Mouse (Mus musculus) midbrain, postnatal 0 days (tissue): ENCODE measurements at regions not wholly inside any gene's neighbourhood (a gene's known extent, or its start where the extent isn't known, plus 50 kb on each side); places are given as distances from the start of the nearest gene placed in this dataset.

Experiments
- ATAC-seq: fragments of 200-750 bp; cut with Nextera tagmentation; 2 replicates; pipeline ENCODE4 v1.8.0; 2017; ENCODE audit warnings: moderate number of reproducible peaks, mild to moderate bottlenecking, moderate TSS enrichment, moderate library complexity; ENCODE audit not compliant: low FRiP score
- DNase-seq: peaks from one replicate; pipeline ENCODE4 v3.0.0-alpha.2; 2015; ENCODE audit warnings: low spot score
- H3K27ac ChIP-seq: fragments of 300-500 bp; sonication (generic); 2 replicates; pipeline ENCODE4 v1.5.1; 2014; ENCODE audit warnings: low read depth, mild to moderate bottlenecking, low read length, mixed read lengths
- H3K27me3 ChIP-seq: fragments of 300-500 bp; sonication (generic); 2 replicates; pipeline ENCODE4 v1.6.1; 2014; ENCODE audit warnings: low read length, control low read depth, mixed read lengths; ENCODE audit not compliant: insufficient read depth
- H3K36me3 ChIP-seq: fragments of 300-500 bp; sonication (generic); 2 replicates; pipeline ENCODE4 v1.6.1; 2014; ENCODE audit warnings: low read length, control low read depth, mixed read lengths; ENCODE audit not compliant: insufficient read depth
- H3K4me1 ChIP-seq: fragments of 300-500 bp; sonication (generic); 2 replicates; pipeline ENCODE4 v1.6.1; 2014; ENCODE audit warnings: mild to moderate bottlenecking, control low read depth, antibody characterized with exemption, low read length, mixed read lengths; ENCODE audit not compliant: insufficient read depth
- H3K4me2 ChIP-seq: fragments of 300-500 bp; sonication (generic); 2 replicates; pipeline ENCODE4 v1.6.1; 2014; ENCODE audit warnings: low read depth, mild to moderate bottlenecking, low read length, mixed read lengths; ENCODE audit not compliant: poor library complexity, severe bottlenecking
- H3K4me3 ChIP-seq: fragments of 300-500 bp; sonication (generic); 2 replicates; pipeline ENCODE4 v1.5.1; 2014; ENCODE audit warnings: low read depth, mild to moderate bottlenecking, low read length, moderate library complexity
- H3K9ac ChIP-seq: fragments of 300-500 bp; sonication (generic); replicated peaks from 2 replicates; pipeline ENCODE4 v1.6.1; 2014; ENCODE audit warnings: mild to moderate bottlenecking, low read length, moderate library complexity, mixed read lengths; ENCODE audit not compliant: poor library complexity, severe bottlenecking
- H3K9me3 ChIP-seq: fragments of 300-500 bp; sonication (generic); 2 replicates; pipeline ENCODE4 v1.6.1; 2016; ENCODE audit warnings: low read length, control low read depth
- CTCF ChIP-seq: IDR thresholded peaks from 2 replicates; pipeline ENCODE4 v1.5.1; 2016; ENCODE audit warnings: antibody characterized with exemption, mild to moderate bottlenecking
- WGBS: fragments of 180-500 bp; shearing (Covaris S2); extraction: QIAGEN DNeasy Blood & Tissue Kit; methylation state at CpG from one replicate; pipeline ENCODE4 v1.1.7; 2014; 5-methylcytosine and 5-hydroxymethylcytosine counted together

DNA sequence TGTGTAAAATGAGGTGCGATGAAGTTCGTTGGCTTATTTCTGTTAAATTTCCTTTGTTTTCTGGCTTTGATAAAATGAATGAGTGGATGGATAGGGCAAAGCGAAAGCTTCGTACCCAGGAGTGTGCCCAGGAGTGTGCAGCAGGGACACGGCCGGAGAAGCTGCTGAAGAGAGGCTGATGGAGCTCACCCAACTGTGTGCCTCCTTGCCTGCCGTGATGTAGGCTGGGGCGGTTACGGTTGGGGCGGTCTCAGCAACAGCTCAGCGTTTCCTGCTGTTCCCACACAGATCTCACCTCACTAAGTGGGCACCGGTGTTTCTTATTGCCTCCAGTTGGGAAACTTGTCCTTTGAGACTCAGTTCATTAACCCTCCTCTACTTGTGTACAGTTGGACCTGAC is 208.2 kb upstream of the Ttc29 start:
- 79% methylated on average over 12 of the region's 12 CpGs for WGBS
- no peaks in the 10 kb centered on the region for H3K27me3 ChIP-seq
- no peak for TF ChIP-seq CTCF
- H3K4me2 ChIP-seq, result no peak overlapping the region
- no peak for DNase-seq
- H3K4me1 ChIP-seq, result no peaks in the 10 kb centered on the region
- H3K36me3 ChIP-seq, result no peaks in the 10 kb centered on the region
- no peak for ATAC-seq
- no peaks in the 10 kb centered on the region; the same call in 1 of the 2 replicates for H3K9me3 ChIP-seq
- no peak overlapping the region for H3K9ac ChIP-seq
- H3K27ac ChIP-seq, result no peak overlapping the region
- no peak overlapping the region for H3K4me3 ChIP-seq

GRCm38 (mm10) chr8:78013101-78013500 is 200.0 kb upstream of the Ttc29 start:
- H3K9ac ChIP-seq, result no peak overlapping the region
- DNase-seq, result no peak
- ATAC-seq, result no peak
- no peaks in the 10 kb centered on the region for H3K36me3 ChIP-seq
- H3K27ac ChIP-seq, result no peak overlapping the region
- no peak for TF ChIP-seq CTCF
- no peaks in the 10 kb centered on the region for H3K9me3 ChIP-seq
- H3K4me2 ChIP-seq, result no peak overlapping the region
- H3K4me1 ChIP-seq, result no peaks in the 10 kb centered on the region
- no peak overlapping the region for H3K4me3 ChIP-seq
- H3K27me3 ChIP-seq, result no peaks in the 10 kb centered on the region

GRCm38 (mm10) chr8:78018430-78019180 is 194.5 kb upstream of the Ttc29 start:
- Histone ChIP-seq H3K27me3 (no peaks in the 10 kb centered on the region), H3K9me3 (no peaks in the 10 kb centered on the region), H3K4me1 (no peaks in the 10 kb centered on the region), H3K4me2 (no peak overlapping the region), H3K36me3 (no peaks in the 10 kb centered on the region), H3K27ac (no peak overlapping the region), H3K4me3 (no peak overlapping the region), H3K9ac (no peak overlapping the region)
- WGBS, result 27% methylated on average over 4 of the region's 4 CpGs
- no peak for TF ChIP-seq CTCF
- ATAC-seq (no peak), DNase-seq (no peak)

GRCm38 (mm10) chr8:78021473-78021872 is 191.6 kb upstream of the Ttc29 start:
- no peaks in the 10 kb centered on the region for H3K27me3 ChIP-seq
- H3K4me3 ChIP-seq, result no peak overlapping the region
- DNase-seq, result no peak
- H3K27ac ChIP-seq, result no peak overlapping the region
- H3K4me2 ChIP-seq, result no peak overlapping the region
- no peaks in the 10 kb centered on the region for H3K9me3 ChIP-seq
- no peaks in the 10 kb centered on the region for H3K4me1 ChIP-seq
- no peaks in the 10 kb centered on the region for H3K36me3 ChIP-seq
- H3K9ac ChIP-seq, result no peak overlapping the region
- WGBS, result 63% methylated on average over 2 of the region's 2 CpGs
- ATAC-seq, result no peak
- TF ChIP-seq CTCF, result no peak

DNA sequence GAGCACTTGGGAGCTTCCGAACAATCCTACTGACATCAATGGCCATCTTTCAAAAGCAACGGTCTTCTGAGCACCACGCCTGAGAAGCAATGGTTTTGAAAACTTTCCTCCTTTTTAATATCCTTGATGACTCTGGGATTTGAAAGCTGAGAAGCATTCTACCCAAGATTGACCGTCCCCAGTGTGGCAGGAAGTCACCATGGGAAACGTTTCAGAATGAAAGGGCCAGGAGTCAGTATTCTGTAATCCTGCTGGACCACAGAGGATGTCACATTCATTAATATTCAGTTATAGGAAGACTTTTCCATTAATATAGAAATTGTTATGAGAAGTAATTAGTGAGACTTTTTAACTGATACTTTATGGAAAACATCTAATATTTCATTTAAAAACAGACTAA is 190.1 kb upstream of the Ttc29 start:
- no peak for DNase-seq
- Histone ChIP-seq H3K36me3 (no peaks in the 10 kb centered on the region), H3K27me3 (no peaks in the 10 kb centered on the region), H3K9ac (no peak overlapping the region), H3K4me2 (no peak overlapping the region), H3K27ac (no peak overlapping the region), H3K9me3 (no peaks in the 10 kb centered on the region), H3K4me3 (no peak overlapping the region), H3K4me1 (no peaks in the 10 kb centered on the region)
- no peak for ATAC-seq
- TF ChIP-seq CTCF, result no peak
- WGBS, result 56% methylated on average over 5 of the region's 5 CpGs

DNA sequence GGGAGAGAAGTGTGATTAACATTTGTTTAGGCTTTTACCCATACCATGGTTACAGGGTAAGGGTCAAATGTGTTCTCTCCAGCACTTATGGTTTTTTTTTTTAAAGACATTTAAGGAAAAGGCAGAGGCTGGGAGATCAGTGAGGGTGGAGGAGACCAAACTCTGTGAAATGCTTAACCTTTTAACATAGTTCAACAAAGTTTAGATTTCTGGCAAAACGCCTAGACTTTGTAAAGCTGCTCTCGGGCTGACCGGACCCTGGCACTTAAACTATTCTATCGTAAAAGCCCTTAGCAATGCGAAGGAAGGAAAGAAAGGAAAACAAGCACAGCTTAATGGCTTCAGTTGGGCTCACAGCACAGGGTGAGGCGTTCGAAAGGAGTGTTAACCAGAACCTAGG is 189.6 kb upstream of the Ttc29 start:
- Histone ChIP-seq H3K27me3 (no peaks in the 10 kb centered on the region), H3K27ac (no peak overlapping the region), H3K4me1 (no peaks in the 10 kb centered on the region), H3K9ac (no peak overlapping the region), H3K36me3 (no peaks in the 10 kb centered on the region), H3K4me2 (no peak overlapping the region), H3K4me3 (no peak overlapping the region), H3K9me3 (no peaks in the 10 kb centered on the region)
- no peak for TF ChIP-seq CTCF
- WGBS, result 45% methylated on average over 7 of the region's 7 CpGs
- no peak for ATAC-seq
- DNase-seq, result peak; percentile 34
